Mouse (Mus musculus) embryonic facial prominence, embryonic 11.5 days (tissue): ENCODE measurements at regions not wholly inside any gene's neighbourhood (a gene's known extent, or its start where the extent isn't known, plus 50 kb on each side); places are given as distances from the start of the nearest gene placed in this dataset.
A peak's percentile ranks its signal among the peaks of the same experiment; 100 is the strongest.

Experiments used
- ATAC-seq: fragments of 200-750 bp; cut with Nextera tagmentation; replicated peaks from 2 replicates; pipeline ENCODE4 v1.8.0; 2017; ENCODE audit warnings: low read depth; ENCODE audit not compliant: insufficient number of reproducible peaks, low FRiP score, low TSS enrichment
- DNase-seq: peaks from one replicate; pipeline ENCODE4 v3.0.0-alpha.2; 2015; ENCODE audit warnings: low spot score
- H3K27ac ChIP-seq: fragments of 300-500 bp; sonication (generic); replicated peaks from 2 replicates; pipeline ENCODE4 v1.5.1; 2014; ENCODE audit warnings: mild to moderate bottlenecking, low read depth, low read length, control low read depth
- H3K27me3 ChIP-seq: fragments of 300-500 bp; sonication (generic); 2 replicates; pipeline ENCODE4 v1.6.1; 2014; ENCODE audit warnings: mild to moderate bottlenecking, low read length, moderate library complexity, mixed read lengths; ENCODE audit not compliant: control insufficient read depth, insufficient read depth
- H3K36me3 ChIP-seq: fragments of 300-500 bp; sonication (generic); replicated peaks from 2 replicates; pipeline ENCODE4 v1.6.1; 2014; ENCODE audit warnings: low read depth, mild to moderate bottlenecking, low read length, moderate library complexity, mixed read lengths; ENCODE audit not compliant: control insufficient read depth, insufficient read depth
- H3K4me1 ChIP-seq: fragments of 300-500 bp; sonication (generic); 2 replicates; pipeline ENCODE4 v1.6.1; 2014; ENCODE audit warnings: low read length, mixed read lengths; ENCODE audit not compliant: control insufficient read depth, insufficient read depth
- H3K4me2 ChIP-seq: fragments of 300-500 bp; sonication (generic); 2 replicates; pipeline ENCODE4 v1.6.1; 2014; ENCODE audit warnings: low read depth, mild to moderate bottlenecking, control low read depth, low read length, moderate library complexity
- H3K4me3 ChIP-seq: fragments of 300-500 bp; sonication (generic); 2 replicates; pipeline ENCODE4 v1.5.1; 2014; ENCODE audit warnings: low read depth, low read length, control low read depth
- H3K9ac ChIP-seq: fragments of 300-500 bp; sonication (generic); replicated peaks from 2 replicates; pipeline ENCODE4 v1.6.1; 2014; ENCODE audit warnings: mild to moderate bottlenecking, control low read depth, low read length
- H3K9me3 ChIP-seq: fragments of 300-500 bp; sonication (generic); replicated peaks from 2 replicates; pipeline ENCODE4 v1.6.1; 2016; ENCODE audit warnings: mild to moderate bottlenecking, low read length, inconsistent platforms, mixed read lengths; ENCODE audit not compliant: control insufficient read depth
- WGBS: fragments of 180-500 bp; shearing (Covaris S2); extraction: QIAGEN DNeasy Blood & Tissue Kit; methylation state at CpG from one replicate; pipeline ENCODE4 v1.1.7; 2014; 5-methylcytosine and 5-hydroxymethylcytosine counted together

GRCm38 (mm10) chr15:61109429-61110128, 186.8 kb upstream of the A1bg start:
- Histone ChIP-seq H3K27ac (peak overlapping the region; percentile 56), H3K4me1 (no peaks in the 10 kb centered on the region), H3K9ac (0 out of 2 replicates have a peak overlapping the region, but pooled peaks have one; percentile 22), H3K27me3 (no peaks in the 10 kb centered on the region), H3K9me3 (no peaks in the 10 kb centered on the region), H3K4me2 (no peak overlapping the region), H3K36me3 (no peaks in the 10 kb centered on the region), H3K4me3 (no peak overlapping the region)
- DNase-seq, result peak; percentile 59
- whole genome bisulfite sequencing, result 12% methylated on average over 4 of the region's 4 CpGs
- no peak for ATAC-seq

DNA sequence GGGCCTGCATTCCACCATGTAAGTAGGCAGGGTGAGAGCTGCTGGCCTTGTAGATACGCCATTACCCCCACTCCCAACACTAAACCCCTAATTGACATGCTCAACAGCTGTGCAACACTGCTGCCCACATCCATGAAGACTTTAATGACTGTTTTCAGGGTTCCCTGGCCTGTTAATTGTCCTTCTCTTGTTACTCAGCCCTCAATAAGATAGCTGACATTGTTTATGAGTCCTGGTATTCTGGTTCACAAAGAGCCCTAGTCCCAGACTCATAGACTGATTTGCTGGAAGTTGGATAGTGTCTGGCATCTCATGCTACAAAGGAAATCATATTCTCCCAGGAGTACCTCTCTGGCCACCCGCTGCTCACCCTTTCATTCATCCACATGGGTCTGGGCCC, 186.1 kb upstream of the A1bg start:
- Histone ChIP-seq H3K27ac (no peak overlapping the region), H3K9ac (no peak overlapping the region), H3K4me1 (no peaks in the 10 kb centered on the region), H3K9me3 (no peaks in the 10 kb centered on the region), H3K27me3 (no peaks in the 10 kb centered on the region), H3K4me2 (no peak overlapping the region), H3K36me3 (no peaks in the 10 kb centered on the region), H3K4me3 (no peak overlapping the region)
- DNase-seq (peak; percentile 29), ATAC-seq (peak; percentile 73)
- WGBS, result 32% methylated on average over 2 of the region's 2 CpGs

- no peak overlapping the region for H3K9ac ChIP-seq
- DNase-seq (peak; percentile 83), ATAC-seq (no peak)
- WGBS, result 22% methylated on average over 7 of the region's 7 CpGs
- H3K4me2 ChIP-seq, result no peak overlapping the region; the same call in 1 of the 2 replicates
- H3K4me1 ChIP-seq, result no peaks in the 10 kb centered on the region
- no peak overlapping the region for H3K27ac ChIP-seq
- no peaks in the 10 kb centered on the region for H3K9me3 ChIP-seq
- no peaks in the 10 kb centered on the region for H3K36me3 ChIP-seq
- H3K27me3 ChIP-seq, result no peaks in the 10 kb centered on the region
- H3K4me3 ChIP-seq, result no peak overlapping the region
These were observed 179.9 kb upstream of the A1bg start for GRCm38 (mm10) chr15:61102421-61103412.

- Histone ChIP-seq H3K36me3 (no peaks in the 10 kb centered on the region), H3K4me1 (no peaks in the 10 kb centered on the region), H3K9me3 (no peaks in the 10 kb centered on the region), H3K4me2 (no peak overlapping the region), H3K27me3 (no peaks in the 10 kb centered on the region), H3K9ac (no peak overlapping the region), H3K27ac (no peak overlapping the region), H3K4me3 (no peak overlapping the region)
- WGBS, result 72% methylated on average over 4 of the region's 4 CpGs
- ATAC-seq (no peak), DNase-seq (no peak)
These were observed 178.0 kb upstream of the A1bg start for GRCm38 (mm10) chr15:61100807-61101206.

GRCm38 (mm10) chr15:61098968-61099367, 176.2 kb upstream of the A1bg start:
- no peak overlapping the region for H3K27ac ChIP-seq
- 33% methylated on average over 1 of the region's 1 CpGs for WGBS
- no peaks in the 10 kb centered on the region for H3K4me1 ChIP-seq
- no peaks in the 10 kb centered on the region for H3K9me3 ChIP-seq
- no peak overlapping the region for H3K4me2 ChIP-seq
- DNase-seq (no peak), ATAC-seq (no peak)
- no peaks in the 10 kb centered on the region for H3K36me3 ChIP-seq
- H3K4me3 ChIP-seq, result no peak overlapping the region
- H3K27me3 ChIP-seq, result no peaks in the 10 kb centered on the region
- no peak overlapping the region for H3K9ac ChIP-seq

DNA sequence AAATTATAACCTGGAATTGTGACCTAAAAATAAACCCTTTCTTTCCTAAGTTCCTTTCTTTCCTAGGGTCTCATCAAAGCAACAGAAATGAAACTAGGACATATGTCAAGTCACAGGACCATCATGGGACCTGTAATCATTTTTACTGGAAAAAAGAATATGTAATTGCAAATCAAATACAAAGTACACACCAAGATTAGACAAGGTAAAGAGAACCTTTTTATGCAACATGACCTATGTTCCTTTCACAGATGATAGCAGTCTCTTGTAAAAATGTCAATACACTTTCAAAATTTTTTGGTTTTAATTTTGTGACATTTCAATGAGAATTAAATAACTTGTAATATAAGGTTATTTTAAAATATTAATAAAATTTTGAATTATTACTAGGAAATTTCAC, 175.7 kb upstream of the A1bg start:
- DNase-seq (no peak), ATAC-seq (no peak)
- no peaks in the 10 kb centered on the region for H3K27me3 ChIP-seq
- no peaks in the 10 kb centered on the region for H3K9me3 ChIP-seq
- no peak overlapping the region for H3K9ac ChIP-seq
- H3K4me1 ChIP-seq, result no peaks in the 10 kb centered on the region
- H3K4me3 ChIP-seq, result no peak overlapping the region
- no peak overlapping the region for H3K27ac ChIP-seq
- H3K36me3 ChIP-seq, result no peaks in the 10 kb centered on the region
- H3K4me2 ChIP-seq, result no peak overlapping the region

- WGBS, result 69% methylated on average over 3 of the region's 3 CpGs
- Histone ChIP-seq H3K4me1 (no peaks in the 10 kb centered on the region), H3K4me2 (no peak overlapping the region), H3K27me3 (no peaks in the 10 kb centered on the region), H3K4me3 (no peak overlapping the region), H3K9me3 (no peaks in the 10 kb centered on the region), H3K9ac (no peak overlapping the region), H3K36me3 (no peaks in the 10 kb centered on the region), H3K27ac (no peak overlapping the region)
- peak; percentile 74 for DNase-seq
- ATAC-seq, result no peak
These were observed 173.4 kb upstream of the A1bg start for GRCm38 (mm10) chr15:61096021-61096781.
